Mouse (Mus musculus): ENCODE data around the gene E430018J23Rik. TPM values are rescaled to one million over a fixed set of nuclear protein-coding genes. Genes with fewer than 3 reads are reported as not detected.
"Not testable (repeated sequence)": the region's sequence is repeated elsewhere in the genome, so short reads cannot be mapped to it uniquely, and the experiment has no call there.

E430018J23Rik gene
- polyA plus RNA-seq, 1 experiment from 2014 or later = 9.0 TPM

DNA sequence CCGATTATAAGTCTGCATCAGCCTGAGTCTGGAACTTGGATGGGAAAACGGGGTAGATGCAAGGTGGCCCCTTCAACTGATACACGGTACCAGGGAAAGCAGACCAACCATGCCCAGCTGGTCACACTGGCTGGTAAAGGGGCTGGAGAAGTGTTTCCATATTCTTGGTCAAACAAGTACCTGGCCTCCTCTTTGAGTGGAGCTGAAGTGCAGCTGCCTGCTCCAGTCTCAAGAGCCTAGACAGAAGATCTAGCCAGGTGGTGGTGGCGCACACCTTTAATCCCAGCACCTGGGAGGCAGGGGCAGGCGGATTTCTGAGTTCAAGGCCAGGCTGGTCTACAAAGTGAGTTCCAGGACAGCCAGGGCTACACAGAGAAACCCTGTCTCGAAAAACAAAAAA is 51.6 kb downstream of the E430018J23Rik start:
- not testable (repeated sequence) for H3K9me3 ChIP-seq (ENCODE audit: control insufficient read depth, low read length); H3K9ac ChIP-seq (ENCODE audit: low read length); DNase-seq (ENCODE audit: low spot score); H3K4me1 ChIP-seq (ENCODE audit: control insufficient read depth, insufficient read depth, low read length); H3K4me2 ChIP-seq (ENCODE audit: low read depth, severe bottlenecking); H3K4me3 ChIP-seq (ENCODE audit: low read depth, low read length); ATAC-seq (ENCODE audit: insufficient number of reproducible peaks, low FRiP score, low TSS enrichment, low read depth); H3K27ac ChIP-seq (replicated peaks; ENCODE audit: low read depth, low read length); H3K27me3 ChIP-seq (ENCODE audit: control insufficient read depth, insufficient read depth, low read length)
- peaks cover 14% of the 10 kb centered on the region for H3K36me3 ChIP-seq (ENCODE audit: control insufficient read depth, insufficient read depth, low read length)
- 97% methylated on average over 6 of the region's 6 CpGs for WGBS

DNA sequence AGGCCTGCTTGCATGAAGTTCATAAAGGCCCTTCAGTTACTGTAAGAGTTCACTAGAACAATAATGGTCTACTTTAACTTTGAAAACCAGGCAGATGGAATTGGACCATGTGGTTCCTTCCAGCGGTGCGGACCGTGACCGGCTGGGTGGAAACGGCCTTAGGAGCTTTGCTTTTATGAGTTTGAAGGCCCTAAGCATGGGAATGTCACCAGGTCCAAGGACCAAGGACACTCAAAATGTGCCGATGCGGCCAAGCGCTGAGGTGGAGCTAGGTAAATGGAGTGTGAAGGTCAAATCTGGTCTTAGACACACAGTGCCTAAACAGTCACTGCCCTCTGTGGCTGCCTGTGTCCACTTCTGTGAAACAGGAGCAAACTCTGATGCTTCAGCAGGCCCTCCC is 52.1 kb downstream of the E430018J23Rik start:
- ATAC-seq (ENCODE audit: insufficient number of reproducible peaks, low FRiP score, low TSS enrichment, low read depth) = no peak
- peaks cover 14% of the 10 kb centered on the region for H3K36me3 ChIP-seq (ENCODE audit: control insufficient read depth, insufficient read depth, low read length)
- 98% methylated on average over 8 of the region's 8 CpGs for WGBS
- H3K4me2 ChIP-seq (ENCODE audit: low read depth, severe bottlenecking) = no peak overlapping the region
- H3K4me1 ChIP-seq (ENCODE audit: control insufficient read depth, insufficient read depth, low read length) = peaks cover 6% of the 10 kb centered on the region
- no peaks in the 10 kb centered on the region for H3K9me3 ChIP-seq (ENCODE audit: control insufficient read depth, low read length)
- no peak for DNase-seq (ENCODE audit: low spot score)
- H3K9ac ChIP-seq (ENCODE audit: low read length) = no peak overlapping the region
- no peak overlapping the region for H3K4me3 ChIP-seq (ENCODE audit: low read depth, low read length)
- H3K27ac ChIP-seq (replicated peaks; ENCODE audit: low read depth, low read length) = no peak overlapping the region
- H3K27me3 ChIP-seq (ENCODE audit: control insufficient read depth, insufficient read depth, low read length) = no peaks in the 10 kb centered on the region

Other genes starting within 250 kb of the E430018J23Rik start
- gene Cd2bp2, start 197.6 kb downstream of the E430018J23Rik start, polyA plus RNA-seq (2014; fragmentation: Nextera tagmentation; extraction: Ambion mirVana) = 77.0 and 83.7 TPM in 2 replicates
- 24.8 and 30.6 TPM in 2 replicates for gene Tbc1d10b, start 185.2 kb downstream of the E430018J23Rik start, polyA plus RNA-seq (2014; fragmentation: Nextera tagmentation; extraction: Ambion mirVana)
- gene Mylpf, start 184.7 kb downstream of the E430018J23Rik start, polyA plus RNA-seq (2014; fragmentation: Nextera tagmentation; extraction: Ambion mirVana) = 33.6 and 33.7 TPM in 2 replicates
- gene Zfp553, start 160.6 kb downstream of the E430018J23Rik start, polyA plus RNA-seq (2014; fragmentation: Nextera tagmentation; extraction: Ambion mirVana) = 24.2 and 29.1 TPM in 2 replicates
- 23.1 and 29.3 TPM in 2 replicates for gene Sept1, start 160.5 kb downstream of the E430018J23Rik start, polyA plus RNA-seq (2014; fragmentation: Nextera tagmentation; extraction: Ambion mirVana)
- gene Zfp771, start 149.4 kb downstream of the E430018J23Rik start, polyA plus RNA-seq (2014; fragmentation: Nextera tagmentation; extraction: Ambion mirVana) = 65.6 and 69.0 TPM in 2 replicates
- 290 and 292 TPM in 2 replicates for gene Dctpp1, start 132.9 kb downstream of the E430018J23Rik start, polyA plus RNA-seq (2014; fragmentation: Nextera tagmentation; extraction: Ambion mirVana)
- gene Sephs2, start 119.6 kb downstream of the E430018J23Rik start, polyA plus RNA-seq (2014; fragmentation: Nextera tagmentation; extraction: Ambion mirVana) = 94.5 and 104 TPM in 2 replicates
- 0.18 and 0.44 TPM in 2 replicates for gene Itgal, start 97.4 kb downstream of the E430018J23Rik start, polyA plus RNA-seq (2014; fragmentation: Nextera tagmentation; extraction: Ambion mirVana)
- 6.0 TPM in 2 replicates for gene Zfp768, start 48.0 kb downstream of the E430018J23Rik start, polyA plus RNA-seq (2014; fragmentation: Nextera tagmentation; extraction: Ambion mirVana)
- gene Zfp747, start 17.6 kb downstream of the E430018J23Rik start, polyA plus RNA-seq (2014; fragmentation: Nextera tagmentation; extraction: Ambion mirVana) = 8.6 and 9.2 TPM in 2 replicates
- 6.3 and 6.8 TPM in 2 replicates for gene 9130019O22Rik, start 6.5 kb downstream of the E430018J23Rik start, polyA plus RNA-seq (2014; fragmentation: Nextera tagmentation; extraction: Ambion mirVana)
- 7.5 and 7.7 TPM in 2 replicates for gene Zfp764, start 13.2 kb upstream of the E430018J23Rik start, polyA plus RNA-seq (2014; fragmentation: Nextera tagmentation; extraction: Ambion mirVana)
- 33.7 and 37.7 TPM in 2 replicates for gene Zfp688, start 28.4 kb upstream of the E430018J23Rik start, polyA plus RNA-seq (2014; fragmentation: Nextera tagmentation; extraction: Ambion mirVana)
- gene Zfp689, start 55.5 kb upstream of the E430018J23Rik start, polyA plus RNA-seq (2014; fragmentation: Nextera tagmentation; extraction: Ambion mirVana) = 16.5 and 17.6 TPM in 2 replicates
- gene Prr14, start 66.0 kb upstream of the E430018J23Rik start, polyA plus RNA-seq (2014; fragmentation: Nextera tagmentation; extraction: Ambion mirVana) = 49.1 and 53.4 TPM in 2 replicates
- gene Fbrs, start 85.6 kb upstream of the E430018J23Rik start, polyA plus RNA-seq (2014; fragmentation: Nextera tagmentation; extraction: Ambion mirVana) = 13.2 and 14.3 TPM in 2 replicates
- 59.4 and 61.4 TPM in 2 replicates for gene Srcap, start 118.4 kb upstream of the E430018J23Rik start, polyA plus RNA-seq (2014; fragmentation: Nextera tagmentation; extraction: Ambion mirVana)
- gene Gm42715, start 126.0 kb upstream of the E430018J23Rik start, polyA plus RNA-seq (2014; fragmentation: Nextera tagmentation; extraction: Ambion mirVana) = 19.4 and 21.0 TPM in 2 replicates
- 4.7 and 9.9 TPM in 2 replicates for gene Tmem265, start 167.8 kb upstream of the E430018J23Rik start, polyA plus RNA-seq (2014; fragmentation: Nextera tagmentation; extraction: Ambion mirVana)
- 45.7 and 48.8 TPM in 2 replicates for gene Phkg2, start 179.7 kb upstream of the E430018J23Rik start, polyA plus RNA-seq (2014; fragmentation: Nextera tagmentation; extraction: Ambion mirVana)
- gene Ccdc189, start 195.0 kb upstream of the E430018J23Rik start, polyA plus RNA-seq (2014; fragmentation: Nextera tagmentation; extraction: Ambion mirVana) = 11.5 and 12.3 TPM in 2 replicates
- 44.3 and 49.1 TPM in 2 replicates for gene Rnf40, start 195.1 kb upstream of the E430018J23Rik start, polyA plus RNA-seq (2014; fragmentation: Nextera tagmentation; extraction: Ambion mirVana)
- gene Zfp629, start 222.2 kb upstream of the E430018J23Rik start, polyA plus RNA-seq (2014; fragmentation: Nextera tagmentation; extraction: Ambion mirVana) = 28.0 and 31.8 TPM in 2 replicates

Data from limb, embryonic 11.5 days (tissue).